Mouse (Mus musculus) macrophage (primary cell): ENCODE data around the gene Rnf186. TPM values are rescaled to one million over a fixed set of nuclear protein-coding genes. Genes with fewer than 3 reads are reported as not detected.

ENCODE experiments used
- H3K27ac ChIP-seq: fragments of 350-480 bp; formaldehyde crosslinking; 2 replicates; pipeline ENCODE4 v1.9.0; 2021
- H3K36me3 ChIP-seq: fragments of 350-480 bp; formaldehyde crosslinking; 2 replicates; pipeline ENCODE4 v1.9.0; 2021; ENCODE audit errors: inconsistent target
- H3K4me3 ChIP-seq: fragments of 350-480 bp; formaldehyde crosslinking; 2 replicates; pipeline ENCODE4 v1.9.0; 2021; ENCODE audit errors: inconsistent target
- H3K79me2 ChIP-seq: fragments of 350-480 bp; formaldehyde crosslinking; 2 replicates; pipeline ENCODE4 v1.9.0; 2021; ENCODE audit errors: inconsistent target
- WGBS: methylation state at CpG from one replicate; pipeline ENCODE4 v1.1.7; 2026; ENCODE audit warnings: inconsistent platforms; ENCODE audit not compliant: missing documents; 5-methylcytosine and 5-hydroxymethylcytosine counted together
- polyA plus RNA-seq: library from polyadenylated mRNA; stranded (reverse); fragments of 250-400 nt; gene quantifications from 3 replicates; pipeline ENCODE4 v1.2.4, GENCODE M21; 2018; ENCODE audit warnings: inconsistent platforms

The Rnf186 gene
- polyA plus RNA-seq, 1 experiment from 2014 or later: not detected

- Histone ChIP-seq H3K4me3 (no peak overlapping the region), H3K36me3 (no peaks in the 10 kb centered on the region), H3K27ac (no peak overlapping the region), H3K79me2 (no peaks in the 10 kb centered on the region)
- WGBS: 97% methylated on average over 11 of the region's 11 CpGs
Measured at GRCm38 (mm10) chr4:139013281-139013680, 46.4 kb downstream of the Rnf186 start.

DNA sequence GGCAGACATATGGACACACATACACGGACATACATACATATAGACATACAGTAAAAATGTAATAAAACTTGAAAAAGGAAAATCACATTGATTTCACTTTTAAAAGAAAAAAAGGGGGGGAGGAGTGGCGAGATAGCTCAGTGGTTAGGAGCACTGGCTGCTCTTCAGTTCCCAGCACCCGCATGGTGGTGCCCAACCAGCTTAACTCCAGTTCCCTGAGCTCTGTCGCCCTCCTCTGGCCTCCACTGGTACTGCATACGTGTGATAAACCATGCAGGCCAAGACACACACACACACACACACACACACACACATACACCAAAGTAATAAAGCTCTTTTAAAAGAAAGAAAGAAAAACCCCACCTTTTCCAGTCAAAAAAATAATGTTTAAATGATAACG lies 47.9 kb downstream of the Rnf186 start:
- Histone ChIP-seq H3K4me3 (no peak overlapping the region), H3K27ac (no peak overlapping the region), H3K79me2 (no peaks in the 10 kb centered on the region), H3K36me3 (no peaks in the 10 kb centered on the region)
- WGBS: 90% methylated on average over 6 of the region's 6 CpGs

Other genes starting within 250 kb of the Rnf186 start
- gene Pla2g2c, start 242.3 kb upstream of the Rnf186 start, polyA plus RNA-seq: not detected in 3 replicates
- gene Ubxn10, start 229.9 kb upstream of the Rnf186 start, polyA plus RNA-seq: not detected in 3 replicates
- not detected in 3 replicates for gene Pla2g2f, start 209.5 kb upstream of the Rnf186 start, polyA plus RNA-seq
- gene Pla2g2d, start 191.4 kb upstream of the Rnf186 start, polyA plus RNA-seq: not detected in 3 replicates
- 0.16 to 1.2 TPM (median 0.47 TPM) in 3 replicates for gene Pla2g5, start 103.6 kb upstream of the Rnf186 start, polyA plus RNA-seq
- gene Gm13030, start 93.1 kb upstream of the Rnf186 start, polyA plus RNA-seq: not detected in 3 replicates
- gene Pla2g2e, start 89.2 kb upstream of the Rnf186 start, polyA plus RNA-seq: 1.1 to 3.7 TPM (median 2.6 TPM) in 3 replicates
- gene Otud3, start 53.2 kb upstream of the Rnf186 start, polyA plus RNA-seq: 6.9 to 12.3 TPM (median 7.4 TPM) in 3 replicates
- gene Tmco4, start 5.8 kb downstream of the Rnf186 start, polyA plus RNA-seq: 8.6 to 10.1 TPM (median 8.7 TPM) in 3 replicates
- not detected in 3 replicates for gene Htr6, start 108.5 kb downstream of the Rnf186 start, polyA plus RNA-seq
- gene Nbl1, start 125.9 kb downstream of the Rnf186 start, polyA plus RNA-seq: 0.13 to 0.47 TPM in 2 of 3 replicates, not detected in the other
- gene Minos1, start 164.0 kb downstream of the Rnf186 start, polyA plus RNA-seq: 137 to 180 TPM (median 157 TPM) in 3 replicates
- 485 to 769 TPM (median 513 TPM) in 3 replicates for gene Capzb, start 225.8 kb downstream of the Rnf186 start, polyA plus RNA-seq